Mouse (Mus musculus) C2C12 (cell line): Measurements from ENCODE around the gene Gal3st2b. TPM values are rescaled to one million over a fixed set of nuclear protein-coding genes. Genes with fewer than 3 reads are reported as not detected.
"Not testable (repeated sequence)": the region's sequence is repeated elsewhere in the genome, so short reads cannot be mapped to it uniquely, and the experiment has no call there.

Source experiments
- H3K27me3 ChIP-seq: one replicate; pipeline ENCODE4 v1.6.1; 2011; ENCODE audit not compliant: control insufficient read depth, insufficient read depth, insufficient read length
- H3K36me3 ChIP-seq: one replicate; pipeline ENCODE4 v1.6.1; 2011; ENCODE audit not compliant: control insufficient read depth, insufficient read depth
- H3K4me3 ChIP-seq: one replicate; pipeline ENCODE4 v1.5.1; 2011; ENCODE audit warnings: mild to moderate bottlenecking, control low read depth; ENCODE audit not compliant: poor library complexity, insufficient read depth, severe bottlenecking
- H3K79me2 ChIP-seq: one replicate; pipeline ENCODE4 v1.6.1; 2011; ENCODE audit not compliant: control insufficient read depth, insufficient read depth
- H3K79me3 ChIP-seq: one replicate; pipeline ENCODE4 v1.6.1; 2011; ENCODE audit warnings: low read depth, control low read depth
- H3ac ChIP-seq: one replicate; pipeline ENCODE3; 2011; ENCODE audit warnings: low read depth; ENCODE audit not compliant: control insufficient read depth, insufficient read length
- long read RNA-seq, 2 experiments: library from polyadenylated mRNA; unstranded; transcript quantifications; one replicate each; pipeline ENCODE4 v2.0.0; 2019 to 2020
- polyA plus RNA-seq: library from polyadenylated mRNA; unstranded; fragments of >200 nt; fragmentation: generic; extraction: Trizol; gene quantifications from one replicate; pipeline ENCODE4 v1.2.1, GENCODE M21; 2012; ENCODE audit warnings: missing spikeins

The Gal3st2b gene
- not detected for polyA plus RNA-seq
- long read RNA-seq, experiment 1, result 0 reads
- long read RNA-seq, experiment 2, partial matches to known transcripts, result 0 of 1 reads
- long read RNA-seq, experiment 2, other reads (novel, unspliced or antisense), result 1 of 1 reads

DNA sequence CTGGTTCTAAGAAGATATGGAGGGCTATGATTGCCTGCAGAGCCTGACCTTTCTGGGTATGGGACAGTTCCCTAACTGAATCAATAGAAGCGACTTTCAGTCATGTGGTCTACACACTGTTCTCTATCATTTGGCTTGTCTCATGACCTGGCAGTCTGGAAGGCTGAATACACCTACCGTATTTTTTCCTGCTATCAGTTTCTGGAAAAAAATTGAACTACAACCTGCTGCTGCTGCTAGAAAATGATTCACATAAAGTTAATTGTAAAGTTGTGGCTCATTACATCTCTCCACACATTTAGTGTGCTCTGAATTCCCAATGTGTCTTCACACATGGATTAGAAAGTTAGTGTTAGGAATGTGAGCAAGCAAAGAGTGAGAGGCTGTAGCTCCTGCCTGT is at the start of gene Gal3st2b:
TSS of gene Gal3st2b (plus strand) at position 301 of the 400 bp plus-strand sequence.
- H3K36me3 ChIP-seq, H3K79me3 ChIP-seq, H3K4me3 ChIP-seq, H3ac ChIP-seq, H3K27me3 ChIP-seq, H3K79me2 ChIP-seq: not testable (repeated sequence)

DNA sequence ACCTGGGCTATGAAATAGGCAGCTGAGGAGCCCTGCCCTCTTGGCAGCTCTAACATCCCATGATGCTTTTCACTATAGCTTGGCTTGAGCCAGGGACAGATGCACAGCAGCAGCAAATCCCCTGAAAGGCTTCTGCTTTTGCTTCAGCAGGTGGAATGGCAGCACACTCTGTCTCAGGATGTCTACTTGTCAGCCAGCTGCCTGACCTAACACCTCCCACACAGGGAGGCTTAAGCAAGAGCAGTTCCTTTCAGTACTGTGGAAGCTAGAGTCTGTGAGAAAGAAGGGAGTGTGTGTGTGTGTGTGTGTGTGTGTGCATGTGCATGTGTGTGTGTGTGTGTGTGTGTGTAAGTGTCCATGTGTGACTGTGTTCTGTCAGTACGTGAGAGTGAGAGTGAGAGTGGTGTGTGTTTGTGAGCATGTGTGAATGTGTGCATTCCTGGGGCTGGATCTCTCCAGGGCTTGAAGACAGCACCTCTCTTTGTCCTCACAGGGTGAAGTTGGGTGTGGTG is 46.5 kb upstream of the Gal3st2b start:
- not testable (repeated sequence) for H3ac ChIP-seq, H3K27me3 ChIP-seq, H3K36me3 ChIP-seq, H3K4me3 ChIP-seq, H3K79me3 ChIP-seq, H3K79me2 ChIP-seq

DNA sequence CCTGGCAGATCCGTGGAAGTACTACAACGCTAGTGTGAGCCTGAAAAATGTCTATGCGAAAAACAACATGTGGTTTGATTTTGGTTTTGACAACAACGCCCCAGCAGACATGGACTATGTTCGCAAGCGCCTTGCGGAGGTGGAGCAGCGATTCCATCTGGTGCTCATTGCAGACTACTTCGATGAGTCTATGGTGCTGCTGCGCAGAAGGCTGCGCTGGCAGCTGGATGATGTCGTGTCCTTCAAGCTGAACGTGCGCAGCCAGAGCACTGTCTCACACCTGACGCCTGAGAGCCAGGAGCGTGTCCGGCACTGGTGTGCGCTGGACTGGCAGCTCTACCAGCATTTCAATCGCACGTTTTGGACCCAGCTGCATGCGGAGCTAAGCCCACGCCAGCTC is 43.7 kb upstream of the Gal3st2b start:
- not testable (repeated sequence) for H3K79me2 ChIP-seq, H3K36me3 ChIP-seq, H3K27me3 ChIP-seq, H3K4me3 ChIP-seq, H3K79me3 ChIP-seq, H3ac ChIP-seq

DNA sequence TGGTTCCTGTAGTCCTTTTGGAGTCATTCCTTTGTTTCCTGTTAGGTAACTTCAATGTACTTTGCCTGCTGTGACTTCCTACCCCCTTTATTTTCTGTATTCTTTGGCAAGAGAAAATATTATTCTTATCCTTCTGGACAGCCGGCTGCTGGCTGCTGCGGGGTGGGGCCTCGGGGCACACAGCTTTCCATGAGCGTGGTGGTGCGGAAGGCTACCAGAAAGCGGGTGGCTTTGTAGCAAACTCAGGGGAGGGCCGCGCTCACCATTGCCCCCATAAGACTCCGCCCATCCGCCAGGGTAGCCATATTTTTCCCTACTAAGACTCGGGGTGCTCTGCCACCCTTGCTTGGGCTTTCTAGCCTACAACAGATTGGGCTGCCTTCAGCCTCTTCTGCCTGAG is 36.3 kb upstream of the Gal3st2b start:
- H3K4me3 ChIP-seq, H3K79me2 ChIP-seq, H3K79me3 ChIP-seq, H3K36me3 ChIP-seq, H3K27me3 ChIP-seq, H3ac ChIP-seq: not testable (repeated sequence)

DNA sequence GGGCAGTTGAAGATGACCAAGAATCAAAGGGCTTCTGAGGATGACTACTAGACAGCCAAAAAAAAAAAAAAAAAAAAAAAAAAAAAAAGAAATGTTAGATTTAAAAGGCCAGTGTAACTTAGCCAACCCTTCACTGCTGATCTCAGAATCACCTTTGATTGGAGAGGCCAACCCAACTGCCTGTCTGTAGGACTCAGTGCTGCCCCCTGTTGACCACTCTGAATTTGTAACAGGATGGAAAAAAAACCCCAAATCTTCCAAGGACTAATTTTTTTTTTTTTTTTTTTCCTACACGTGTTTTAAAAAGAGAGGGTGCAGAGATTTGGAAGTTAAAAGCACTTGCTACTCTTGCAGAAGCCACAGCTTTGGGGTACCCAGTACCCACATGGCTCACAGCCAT is 27.2 kb upstream of the Gal3st2b start:
- not testable (repeated sequence) for H3K27me3 ChIP-seq, H3K79me2 ChIP-seq, H3ac ChIP-seq, H3K79me3 ChIP-seq, H3K4me3 ChIP-seq, H3K36me3 ChIP-seq

DNA sequence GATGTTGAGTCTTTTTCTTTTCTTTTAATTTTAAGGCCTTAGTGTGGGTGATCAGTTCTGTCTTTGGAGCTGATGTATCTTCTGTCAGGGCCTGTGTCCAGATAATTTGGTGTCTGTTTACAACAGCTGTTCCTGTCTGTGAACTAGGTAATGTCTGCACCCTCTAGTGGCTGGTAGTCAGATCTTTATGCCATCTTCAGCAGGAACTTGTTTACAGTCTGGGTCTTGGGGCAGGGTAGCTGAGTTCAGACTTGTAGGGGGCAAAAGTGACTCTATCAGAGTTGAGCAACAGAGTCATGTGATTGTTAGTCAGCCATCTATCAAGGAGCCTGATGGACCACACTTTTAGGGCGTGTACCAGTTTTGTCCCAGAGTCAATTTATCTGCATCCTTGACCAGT is 20.7 kb upstream of the Gal3st2b start:
- not testable (repeated sequence) for H3K36me3 ChIP-seq, H3K27me3 ChIP-seq

DNA sequence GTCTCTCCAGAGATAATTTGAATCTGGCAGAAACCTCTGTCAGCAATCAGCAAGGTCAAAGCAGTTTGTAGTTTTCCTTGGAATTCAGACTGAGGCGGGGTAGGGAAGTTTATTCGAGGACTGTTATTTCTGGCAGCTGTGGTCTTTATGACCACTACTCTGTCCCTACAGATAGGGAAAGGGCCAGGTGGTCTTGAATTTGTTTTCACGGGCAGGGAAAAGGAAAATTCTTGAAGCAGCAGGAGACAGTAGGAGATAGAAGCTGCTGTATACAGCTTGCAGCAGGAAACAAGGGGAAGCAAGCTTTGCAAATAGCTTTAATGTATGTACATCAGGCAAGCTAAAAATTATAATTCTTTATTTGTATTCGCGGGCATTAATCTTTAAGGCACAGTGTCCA is 16.8 kb upstream of the Gal3st2b start:
- not testable (repeated sequence) for H3K4me3 ChIP-seq, H3ac ChIP-seq, H3K79me3 ChIP-seq, H3K27me3 ChIP-seq, H3K36me3 ChIP-seq, H3K79me2 ChIP-seq

More for the DNA sequence above, 20.7 kb upstream of the Gal3st2b start:
- H3K79me3 ChIP-seq, H3ac ChIP-seq, H3K4me3 ChIP-seq, H3K79me2 ChIP-seq: not testable (repeated sequence)

DNA sequence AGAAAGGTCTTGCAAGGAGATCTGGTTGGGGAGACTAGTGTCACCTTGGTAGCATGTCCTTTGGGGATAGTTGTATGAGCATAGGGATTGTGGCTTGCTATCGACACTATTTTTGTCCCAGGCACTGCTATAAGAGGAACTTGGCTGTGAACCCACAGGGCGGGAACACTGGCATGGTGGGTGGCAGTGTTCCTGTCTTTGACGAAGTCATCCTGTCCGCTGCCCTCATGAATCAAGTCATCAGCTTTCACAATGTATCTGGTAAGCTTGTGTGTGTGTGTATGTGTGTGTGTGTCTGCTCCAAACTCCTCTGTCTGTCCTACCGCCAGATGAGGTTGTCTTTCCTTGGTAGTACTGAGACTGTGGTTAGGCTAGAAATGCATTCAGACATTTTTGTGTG is 11.4 kb upstream of the Gal3st2b start:
- H3K27me3 ChIP-seq, H3K79me2 ChIP-seq, H3K79me3 ChIP-seq, H3ac ChIP-seq, H3K36me3 ChIP-seq, H3K4me3 ChIP-seq: not testable (repeated sequence)

DNA sequence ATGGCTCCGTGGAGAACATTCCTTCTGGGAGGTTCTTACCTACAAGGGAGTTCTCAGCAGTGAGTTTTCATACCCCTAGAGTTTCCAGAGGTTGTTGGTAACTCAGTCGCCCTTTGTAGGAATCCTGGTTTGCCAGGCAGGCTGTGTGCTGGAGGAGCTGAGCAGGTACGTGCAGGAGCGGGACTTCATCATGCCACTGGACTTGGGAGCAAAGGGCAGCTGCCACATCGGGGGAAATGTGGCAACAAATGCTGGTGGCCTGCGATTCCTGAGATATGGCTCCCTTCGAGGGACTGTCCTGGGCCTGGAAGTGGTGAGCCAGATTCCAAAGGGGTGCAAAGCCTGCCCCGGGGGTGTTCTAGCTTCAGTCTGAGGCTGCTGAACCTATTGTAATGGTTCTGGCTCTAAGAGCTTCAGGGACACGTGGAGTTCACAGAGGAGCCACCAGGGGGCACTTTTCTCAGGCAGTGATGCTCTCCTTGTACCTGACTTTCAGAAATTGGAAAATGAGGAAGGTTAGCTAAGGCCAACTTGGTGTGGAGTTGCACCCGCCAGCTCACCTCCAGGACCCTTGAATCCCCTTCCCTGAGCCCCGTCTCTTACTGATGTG is 9.0 kb upstream of the Gal3st2b start:
- H3K79me2 ChIP-seq, H3ac ChIP-seq, H3K79me3 ChIP-seq, H3K36me3 ChIP-seq, H3K27me3 ChIP-seq, H3K4me3 ChIP-seq: not testable (repeated sequence)

DNA sequence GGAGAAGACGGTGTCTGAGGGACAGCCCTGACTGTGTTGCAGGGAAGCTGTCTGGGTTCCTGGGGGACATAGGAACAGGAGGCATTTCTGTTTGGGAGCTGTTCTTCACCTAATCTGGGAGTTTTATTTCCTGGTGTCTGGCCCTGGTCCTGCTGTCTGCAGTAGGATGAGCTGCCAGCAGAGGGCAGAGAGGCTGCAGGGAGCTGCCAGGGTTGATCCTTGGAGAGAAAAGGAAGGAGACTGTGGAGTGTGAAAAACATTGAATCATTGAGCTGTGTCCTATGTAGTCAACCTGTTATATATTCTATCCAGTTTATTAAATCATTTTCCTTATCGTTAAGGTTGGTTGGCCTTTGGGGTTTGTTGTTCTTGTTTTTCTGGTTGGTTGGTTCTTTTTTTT is 6.2 kb upstream of the Gal3st2b start:
- H3K79me2 ChIP-seq, H3ac ChIP-seq, H3K79me3 ChIP-seq, H3K4me3 ChIP-seq, H3K27me3 ChIP-seq, H3K36me3 ChIP-seq: not testable (repeated sequence)

DNA sequence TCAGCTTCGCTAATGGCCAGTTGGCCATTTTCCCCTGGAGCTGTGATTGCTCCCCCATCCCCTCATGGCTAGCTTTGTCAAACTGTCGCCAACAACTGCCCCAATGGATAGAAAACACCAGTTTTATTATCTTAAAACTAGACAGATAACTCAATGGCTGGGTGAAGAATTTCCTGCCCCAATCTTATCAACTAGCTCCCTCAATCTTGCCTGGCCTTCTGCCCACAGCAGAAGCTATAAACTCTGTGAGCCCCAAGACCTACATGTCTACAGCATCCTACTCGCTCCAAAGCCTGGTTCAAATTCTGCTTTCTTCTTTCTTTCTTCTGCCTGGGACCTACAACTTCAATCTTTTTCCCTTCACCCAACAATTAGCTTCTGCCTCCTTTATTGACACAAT is 951 bp upstream of the Gal3st2b start:
- not testable (repeated sequence) for H3K36me3 ChIP-seq, H3ac ChIP-seq, H3K27me3 ChIP-seq, H3K79me3 ChIP-seq, H3K79me2 ChIP-seq, H3K4me3 ChIP-seq

DNA sequence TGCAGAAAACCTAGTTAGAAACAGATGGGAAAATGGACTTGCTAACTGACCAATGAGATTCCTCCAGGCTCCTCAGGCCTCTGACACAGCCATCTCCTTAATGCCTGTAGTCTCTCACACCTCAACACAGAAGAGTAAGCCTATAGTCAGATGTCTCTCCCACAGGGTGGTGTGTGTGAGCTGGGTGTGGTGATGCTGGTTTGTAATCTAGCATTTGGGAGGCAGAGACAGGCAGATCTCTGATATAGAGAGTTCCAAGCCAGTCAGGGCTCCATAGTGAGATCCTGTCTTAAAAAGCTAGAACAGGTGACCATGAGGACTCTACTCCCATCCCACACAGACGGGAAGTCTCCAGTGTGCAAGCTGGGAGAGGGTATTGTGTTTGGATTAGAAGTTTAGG is 664 bp downstream of the Gal3st2b start:
- H3K79me2 ChIP-seq, H3K79me3 ChIP-seq, H3ac ChIP-seq, H3K27me3 ChIP-seq, H3K4me3 ChIP-seq, H3K36me3 ChIP-seq: not testable (repeated sequence)
